Mouse (Mus musculus): ENCODE measurements around the gene Nt5c3. TPM values are rescaled to one million over a fixed set of nuclear protein-coding genes. Genes with fewer than 3 reads are reported as not detected.
A peak's percentile ranks its signal among the peaks of the same experiment; 100 is the strongest.

Gene Nt5c3
- total and polyA plus RNA-seq, 3 experiments = 59.2 to 71.1 TPM; not detected in 1

DNA sequence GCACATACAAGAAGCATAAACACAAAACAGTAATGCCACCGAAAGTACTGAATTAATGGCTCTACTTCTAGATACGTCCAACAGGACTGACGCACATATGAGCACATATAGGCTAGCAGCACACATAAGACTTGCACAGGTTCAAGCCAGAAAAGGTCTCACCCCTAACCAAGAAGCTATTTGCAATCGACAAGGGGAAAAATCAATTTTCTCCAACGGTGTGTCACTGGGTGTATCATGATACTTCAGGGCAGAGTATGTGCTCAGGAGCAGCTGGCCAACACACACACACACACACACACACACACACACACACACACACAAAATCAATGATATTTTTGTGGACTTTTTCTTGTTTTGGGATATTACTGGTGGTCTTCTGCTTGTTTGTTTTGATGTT lies 18.2 kb downstream of the Nt5c3 start:
- DNase-seq (ENCODE audit: low read depth, low spot score) = no peak
- Histone ChIP-seq H3K4me3 (ENCODE audit: control insufficient read depth in 1 of 2, insufficient read depth in 1 of 2, low read depth in 2 of 2, low read length in 2 of 2) (no peak overlapping the region), H3K27ac (ENCODE audit: control insufficient read depth, low read depth, low read length) (no peak overlapping the region), H3K36me3 (ENCODE audit: control insufficient read depth in 1 of 2, insufficient read depth in 2 of 2, low read length in 2 of 2) (peaks cover 0 to 58% of the 10 kb centered on the region in 2 experiments; a peak in 3 of 4 replicates), H3K9me3 (replicated peaks; ENCODE audit: insufficient read depth, low read length) (no peaks in the 10 kb centered on the region), H3K79me2 (ENCODE audit: control insufficient read depth, insufficient read depth, low read length, poor library complexity) (peaks cover 63% of the 10 kb centered on the region), H3K9ac (ENCODE audit: control insufficient read depth, low read depth, low read length, poor library complexity, severe bottlenecking) (no peak overlapping the region), H3K4me1 (ENCODE audit: control insufficient read depth in 1 of 2, insufficient read depth in 2 of 2, low read length in 2 of 2) (peaks cover 18 to 26% of the 10 kb centered on the region in 2 experiments), H3K27me3 (ENCODE audit: control insufficient read depth in 1 of 2, insufficient read depth in 2 of 2, low read length in 2 of 2) (no peaks in the 10 kb centered on the region)
- TF ChIP-seq JUND (IDR thresholded peaks at IDR 0.05; ENCODE audit: low read depth, low read length) (no peak), KAT2A (conservative IDR thresholded peaks at IDR 0.05; ENCODE audit: low read depth, low read length) (no peak), RCOR1 (IDR thresholded peaks at IDR 0.05; ENCODE audit: low read depth, low read length) (no peak), NELFE (IDR thresholded peaks at IDR 0.05; ENCODE audit: low read depth, low read length) (no peak), MYB (IDR thresholded peaks at IDR 0.05; ENCODE audit: low read depth, low read length) (no peak), BHLHE40 (IDR thresholded peaks at IDR 0.05; ENCODE audit: borderline replicate concordance, low read depth, low read length) (no peak), ZC3H11A (IDR thresholded peaks at IDR 0.05; ENCODE audit: low read depth, low read length) (no peak), POLR2AphosphoS5 (IDR thresholded peaks at IDR 0.05; ENCODE audit: borderline replicate concordance, low read depth, low read length) (no peak), MXI1 (IDR thresholded peaks at IDR 0.05; ENCODE audit: low read depth, low read length) (no peak), USF2 (IDR thresholded peaks at IDR 0.05; ENCODE audit: borderline replicate concordance in 1 of 2, insufficient read depth in 1 of 2, low read depth in 1 of 2, low read length in 2 of 2) (no peak), RAD21 (IDR thresholded peaks at IDR 0.05; ENCODE audit: low read depth, low read length) (no peak), ELF1 (IDR thresholded peaks at IDR 0.05; ENCODE audit: low read depth, low read length) (no peak), MAFK (IDR thresholded peaks at IDR 0.05; ENCODE audit: borderline replicate concordance, low read depth, low read length) (no peak), TAL1 (IDR thresholded peaks at IDR 0.05; ENCODE audit: low read length) (no peak), TBP (IDR thresholded peaks at IDR 0.05; ENCODE audit: low read depth, low read length) (no peak), CHD2 (IDR thresholded peaks at IDR 0.05; ENCODE audit: low read length) (no peak), GABPA (IDR thresholded peaks at IDR 0.05; ENCODE audit: low read depth, low read length) (no peak)

DNA sequence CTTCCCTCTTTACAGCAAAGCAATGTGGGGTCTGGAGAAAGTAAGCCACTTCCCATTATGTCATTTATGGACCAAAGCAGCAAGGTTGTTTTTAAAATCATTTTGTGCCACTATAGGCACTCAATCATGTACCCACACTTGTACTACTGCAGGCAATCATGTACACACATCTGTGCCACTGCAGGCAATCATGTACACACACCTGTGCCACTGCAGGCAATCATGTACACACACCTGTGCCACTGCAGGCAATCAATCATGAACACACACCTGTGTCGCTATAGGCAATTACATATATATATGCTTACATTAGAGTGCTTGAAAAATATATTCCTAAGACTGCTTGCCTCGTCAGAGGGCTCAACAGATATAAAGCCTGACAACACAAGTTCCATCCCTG lies 18.8 kb downstream of the Nt5c3 start:
- peaks cover 0 to 57% of the 10 kb centered on the region in 2 experiments; a peak in 3 of 4 replicates for H3K36me3 ChIP-seq (ENCODE audit: control insufficient read depth in 1 of 2, insufficient read depth in 2 of 2, low read length in 2 of 2)
- H3K9ac ChIP-seq (ENCODE audit: control insufficient read depth, low read depth, low read length, poor library complexity, severe bottlenecking) = no peak overlapping the region

More for the DNA sequence above, 18.8 kb downstream of the Nt5c3 start:
- no peaks in the 10 kb centered on the region for H3K9me3 ChIP-seq (replicated peaks; ENCODE audit: insufficient read depth, low read length)
- H3K4me1 ChIP-seq (ENCODE audit: control insufficient read depth in 1 of 2, insufficient read depth in 2 of 2, low read length in 2 of 2) = peaks cover 18 to 28% of the 10 kb centered on the region in 2 experiments
- no peak for DNase-seq (ENCODE audit: low read depth, low spot score)
- H3K27me3 ChIP-seq (ENCODE audit: control insufficient read depth in 1 of 2, insufficient read depth in 2 of 2, low read length in 2 of 2) = no peaks in the 10 kb centered on the region
- H3K27ac ChIP-seq (ENCODE audit: control insufficient read depth, low read depth, low read length) = no peak overlapping the region
- no peak for TF ChIP-seq KAT2A (conservative IDR thresholded peaks at IDR 0.05; ENCODE audit: low read depth, low read length)
- TF ChIP-seq TAL1 (IDR thresholded peaks at IDR 0.05; ENCODE audit: low read length) = peak; percentile 54
- H3K79me2 ChIP-seq (ENCODE audit: control insufficient read depth, insufficient read depth, low read length, poor library complexity) = peaks cover 58% of the 10 kb centered on the region
- no peak overlapping the region for H3K4me3 ChIP-seq (ENCODE audit: control insufficient read depth in 1 of 2, insufficient read depth in 1 of 2, low read depth in 2 of 2, low read length in 2 of 2)

Measured in MEL (cell line).